Mouse (Mus musculus) liver, embryonic 14.5 days (tissue): ENCODE data around the gene Ssh2.

Source experiments
- CTCF ChIP-seq: IDR thresholded peaks from 2 replicates; pipeline ENCODE4 v1.5.1; 2016; ENCODE audit warnings: antibody characterized with exemption, low read depth, control low read depth
- EP300 ChIP-seq: IDR thresholded peaks from 2 replicates; pipeline ENCODE4 v1.6.1; 2016; ENCODE audit warnings: antibody characterized with exemption, low read depth

GRCm38 (mm10) chr11:77416212-77417000 lies 200.3 kb downstream of the Ssh2 start:
- TF ChIP-seq CTCF: no peak
- no peak for TF ChIP-seq EP300
